Mouse (Mus musculus) spleen, adult 2 months (tissue): ENCODE results near the gene Sept3.

Experiments
- CTCF ChIP-seq: fragments of 200-500 bp; IDR thresholded peaks from 2 replicates; pipeline ENCODE4 v1.5.1; 2011; ENCODE audit warnings: mild to moderate bottlenecking, inconsistent platforms; ENCODE audit not compliant: insufficient read depth, insufficient read length, insufficient replicate concordance; ENCODE audit errors: extremely low read depth
- POLR2A ChIP-seq: fragments of 200-500 bp; IDR thresholded peaks from 2 replicates; pipeline ENCODE4 v1.6.1; 2011; ENCODE audit warnings: low read depth, low read length, inconsistent platforms

- TF ChIP-seq POLR2A (no peak), CTCF (no peak)
Measured at GRCm38 (mm10) chr15:82341675-82342542, 67.2 kb downstream of the Sept3 start.
